Mouse (Mus musculus): ENCODE data around the gene Cln6. TPM values are rescaled to one million over a fixed set of nuclear protein-coding genes. Genes with fewer than 3 reads are reported as not detected.

The Cln6 gene
- 8.5 TPM for polyA plus RNA-seq (2017; shearing (Covaris generic))

GRCm38 (mm10) chr9:62838506-62839171 lies at the start of gene Cln6:
Gene Cln6, plus strand, starts transcription at chr9:62838785.

GRCm38 (mm10) chr9:62811516-62812121 lies 27.0 kb upstream of the Cln6 start, which contains the start of gene Fem1b:
Gene Fem1b, minus strand, starts transcription at chr9:62811934.

GRCm38 (mm10) chr9:62857719-62858261 lies 19.2 kb downstream of the Cln6 start, which contains the start of gene Calml4:
Gene Calml4, plus strand, starts transcription at chr9:62858080.

Other genes with a start within 250 kb of the Cln6 start
- gene Itga11, start 161.0 kb upstream of the Cln6 start, polyA plus RNA-seq (2017; shearing (Covaris generic)) = not detected
- 11.8 TPM for gene Fem1b, start 26.9 kb upstream of the Cln6 start, polyA plus RNA-seq (2017; shearing (Covaris generic))
- gene Calml4, start 19.3 kb downstream of the Cln6 start, polyA plus RNA-seq (2017; shearing (Covaris generic)) = not detected
- 161 TPM for gene Pias1, start 149.1 kb downstream of the Cln6 start, polyA plus RNA-seq (2017; shearing (Covaris generic))